Mouse (Mus musculus) intestine, postnatal 0 days (tissue): ENCODE data around the gene Fgfr2. TPM values are rescaled to one million over a fixed set of nuclear protein-coding genes. Genes with fewer than 3 reads are reported as not detected.

Experiments
- ATAC-seq: fragments of 200-750 bp; cut with Nextera tagmentation; 2 replicates; pipeline ENCODE4 v1.8.0; 2017; ENCODE audit warnings: mild to moderate bottlenecking, moderate TSS enrichment, moderate library complexity
- H3K27ac ChIP-seq: fragments of 300-500 bp; sonication (generic); 2 replicates; pipeline ENCODE4 v1.5.1; 2014; ENCODE audit warnings: mild to moderate bottlenecking, low read depth, low read length, moderate library complexity
- H3K27me3 ChIP-seq: fragments of 300-500 bp; sonication (generic); replicated peaks from 2 replicates; pipeline ENCODE4 v1.6.1; 2014; ENCODE audit warnings: low read length, mixed read lengths; ENCODE audit not compliant: control insufficient read depth, insufficient read depth
- H3K36me3 ChIP-seq: fragments of 300-500 bp; sonication (generic); 2 replicates; pipeline ENCODE4 v1.6.1; 2014; ENCODE audit warnings: mild to moderate bottlenecking, moderate library complexity; ENCODE audit not compliant: control insufficient read depth, insufficient read depth
- H3K4me1 ChIP-seq: fragments of 300-500 bp; sonication (generic); replicated peaks from 2 replicates; pipeline ENCODE4 v1.6.1; 2014; ENCODE audit warnings: antibody characterized with exemption, low read length, mixed read lengths; ENCODE audit not compliant: control insufficient read depth, insufficient read depth
- H3K4me2 ChIP-seq: fragments of 300-500 bp; sonication (generic); replicated peaks from 2 replicates; pipeline ENCODE4 v1.6.1; 2014; ENCODE audit warnings: low read depth, mild to moderate bottlenecking, moderate library complexity
- H3K4me3 ChIP-seq: fragments of 300-500 bp; sonication (generic); 2 replicates; pipeline ENCODE4 v1.5.1; 2014; ENCODE audit warnings: low read depth, low read length
- H3K9ac ChIP-seq: fragments of 300-500 bp; sonication (generic); 2 replicates; pipeline ENCODE4 v1.6.1; 2014; ENCODE audit warnings: mild to moderate bottlenecking, low read depth, low read length
- H3K9me3 ChIP-seq: fragments of 300-500 bp; sonication (generic); 2 replicates; pipeline ENCODE4 v1.6.1; 2016; ENCODE audit warnings: mixed run types; ENCODE audit not compliant: control insufficient read depth
- CTCF ChIP-seq: sonication (generic); IDR thresholded peaks from 2 replicates; pipeline ENCODE4 v1.5.1; 2016; ENCODE audit warnings: low read depth, mild to moderate bottlenecking, control low read depth, antibody characterized with exemption, moderate library complexity
- WGBS: fragments of 180-500 bp; shearing (Covaris S2); extraction: QIAGEN DNeasy Blood & Tissue Kit; methylation state at CpG from one replicate; pipeline ENCODE4 v1.1.7; 2014; 5-methylcytosine and 5-hydroxymethylcytosine counted together
- polyA plus RNA-seq: library from polyadenylated mRNA; unstranded; fragments of >200 nt; fragmentation: Nextera tagmentation; extraction: Ambion mirVana; gene quantifications from 2 replicates; pipeline ENCODE4 v1.2.1, GENCODE M21; 2015

Gene Fgfr2
- polyA plus RNA-seq, 1 experiment from 2014 or later = 29.5 TPM

DNA sequence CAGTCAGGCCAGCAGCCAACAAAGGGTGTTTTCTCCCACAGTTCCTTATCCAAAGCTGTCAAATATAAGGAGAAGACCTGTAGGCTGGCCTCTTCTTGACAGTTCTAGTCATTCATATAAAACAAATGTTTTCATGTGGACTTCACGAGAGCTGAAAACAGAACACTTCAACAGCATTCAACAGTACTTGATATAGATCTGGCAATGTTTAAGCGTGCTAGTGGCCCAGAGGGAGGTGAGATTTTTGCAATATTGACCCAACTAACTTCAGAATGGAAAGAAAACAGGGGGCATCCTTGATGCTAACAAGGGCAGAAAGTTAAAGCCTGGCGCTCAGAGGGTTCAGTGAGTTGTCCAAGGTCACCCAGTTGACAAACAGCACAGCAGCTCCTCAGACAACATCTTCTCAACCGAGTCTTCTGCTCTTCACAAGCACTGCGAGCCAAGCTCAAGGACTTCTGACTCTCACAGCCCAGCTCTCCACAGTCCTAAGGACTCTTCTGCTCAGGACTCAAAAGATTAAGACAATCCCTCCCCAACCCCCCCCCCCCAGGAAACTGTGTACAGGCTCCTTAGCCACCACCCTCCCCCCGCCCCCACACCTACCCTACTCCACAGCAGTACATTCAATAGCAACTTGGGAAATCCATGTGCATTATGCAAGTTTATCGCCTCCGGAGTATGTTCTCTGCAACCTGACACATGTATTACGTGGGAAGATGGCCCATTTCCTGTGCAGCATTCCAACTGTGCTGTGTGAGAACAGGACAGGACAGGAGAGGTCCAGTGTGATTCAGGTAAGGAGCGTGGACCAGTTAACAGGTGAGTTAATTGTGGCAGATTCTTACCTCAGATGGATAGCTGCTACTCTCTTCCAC is 703.5 kb downstream of the Fgfr2 start:
- no peak overlapping the region for H3K4me2 ChIP-seq
- H3K27me3 ChIP-seq = no peaks in the 10 kb centered on the region
- no peak overlapping the region for H3K4me3 ChIP-seq
- H3K4me1 ChIP-seq = no peaks in the 10 kb centered on the region
- no peak overlapping the region for H3K27ac ChIP-seq
- TF ChIP-seq CTCF = no peak
- 84% methylated on average over 10 of the region's 10 CpGs for WGBS
- H3K36me3 ChIP-seq = no peaks in the 10 kb centered on the region
- no peak for ATAC-seq
- no peak overlapping the region for H3K9ac ChIP-seq
- no peaks in the 10 kb centered on the region for H3K9me3 ChIP-seq

DNA sequence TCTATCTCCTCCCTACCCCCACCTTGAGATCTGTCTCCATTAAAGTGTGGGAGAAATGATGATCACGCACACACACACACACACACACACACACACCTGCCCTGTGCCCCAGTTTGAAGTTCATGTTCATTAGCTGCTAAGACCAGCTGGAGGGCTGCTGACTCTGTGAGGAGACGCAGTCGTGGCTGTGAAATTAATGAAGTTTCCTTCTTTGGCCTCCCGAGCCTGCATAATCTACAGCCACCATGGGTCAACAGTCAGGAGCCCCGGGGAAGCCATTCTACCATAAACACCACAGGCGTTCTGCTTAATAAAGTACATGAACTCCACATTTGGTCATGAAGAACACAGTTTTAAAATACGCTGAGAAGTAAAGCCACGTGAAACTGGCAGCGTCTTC is 706.3 kb downstream of the Fgfr2 start:
- no peak for TF ChIP-seq CTCF
- H3K9me3 ChIP-seq = no peaks in the 10 kb centered on the region
- no peak overlapping the region for H3K4me2 ChIP-seq
- no peaks in the 10 kb centered on the region for H3K27me3 ChIP-seq
- no peaks in the 10 kb centered on the region for H3K36me3 ChIP-seq
- no peaks in the 10 kb centered on the region for H3K4me1 ChIP-seq
- no peak for ATAC-seq
- no peak overlapping the region for H3K9ac ChIP-seq
- H3K27ac ChIP-seq = no peak overlapping the region
- WGBS = 62% methylated on average over 9 of the region's 9 CpGs
- H3K4me3 ChIP-seq = no peak overlapping the region

DNA sequence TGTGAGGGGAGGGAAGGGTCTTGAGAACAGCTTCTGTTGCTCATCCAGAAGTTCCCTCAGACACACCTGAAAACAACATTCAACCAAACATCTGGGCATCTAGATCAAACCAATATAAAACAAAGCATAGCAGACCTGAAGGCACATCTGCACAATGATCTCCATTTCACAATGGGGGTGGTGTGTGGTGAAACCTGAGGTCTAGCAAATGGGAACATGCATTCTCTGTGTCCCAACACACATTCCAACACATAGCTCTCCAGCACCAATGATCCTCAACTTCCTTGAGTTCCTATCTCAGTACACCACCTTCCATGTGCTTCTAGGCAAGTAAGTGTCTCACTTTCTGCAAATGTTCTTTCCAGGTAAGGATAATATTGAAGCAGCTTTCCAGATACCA is 707.3 kb downstream of the Fgfr2 start:
- TF ChIP-seq CTCF = no peak
- no peaks in the 10 kb centered on the region for H3K9me3 ChIP-seq
- H3K27me3 ChIP-seq = no peaks in the 10 kb centered on the region
- H3K27ac ChIP-seq = no peak overlapping the region
- no peak for ATAC-seq
- H3K4me1 ChIP-seq = no peaks in the 10 kb centered on the region
- H3K4me2 ChIP-seq = no peak overlapping the region
- no peaks in the 10 kb centered on the region for H3K36me3 ChIP-seq
- H3K9ac ChIP-seq = no peak overlapping the region
- H3K4me3 ChIP-seq = no peak overlapping the region

DNA sequence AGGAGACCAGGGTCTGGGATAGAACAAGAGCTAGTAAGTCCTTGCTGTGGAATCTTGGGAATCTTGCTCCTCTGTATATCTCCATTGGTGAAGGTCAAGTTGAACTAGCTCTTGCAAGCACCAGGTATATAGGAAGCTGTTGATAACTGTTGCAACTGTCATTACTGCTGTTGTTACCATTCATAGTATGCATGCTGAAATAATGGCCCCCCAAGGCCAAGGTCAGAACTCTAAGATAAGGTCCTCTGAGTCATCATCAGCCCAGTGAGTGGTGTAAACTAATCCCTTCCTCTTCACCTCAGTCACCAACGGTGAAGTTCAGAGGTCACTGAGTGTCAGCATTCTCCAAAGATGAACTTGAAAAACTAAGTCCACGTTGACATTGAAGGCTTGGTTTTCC is 710.6 kb downstream of the Fgfr2 start:
- TF ChIP-seq CTCF = no peak
- Histone ChIP-seq H3K27me3 (no peaks in the 10 kb centered on the region), H3K4me3 (no peak overlapping the region), H3K4me1 (no peaks in the 10 kb centered on the region), H3K36me3 (no peaks in the 10 kb centered on the region), H3K9ac (no peak overlapping the region), H3K27ac (no peak overlapping the region), H3K9me3 (no peaks in the 10 kb centered on the region), H3K4me2 (no peak overlapping the region)
- WGBS = 24% methylated on average over 2 of the region's 2 CpGs
- peak; percentile 49; the same call in 1 of the 2 replicates for ATAC-seq

DNA sequence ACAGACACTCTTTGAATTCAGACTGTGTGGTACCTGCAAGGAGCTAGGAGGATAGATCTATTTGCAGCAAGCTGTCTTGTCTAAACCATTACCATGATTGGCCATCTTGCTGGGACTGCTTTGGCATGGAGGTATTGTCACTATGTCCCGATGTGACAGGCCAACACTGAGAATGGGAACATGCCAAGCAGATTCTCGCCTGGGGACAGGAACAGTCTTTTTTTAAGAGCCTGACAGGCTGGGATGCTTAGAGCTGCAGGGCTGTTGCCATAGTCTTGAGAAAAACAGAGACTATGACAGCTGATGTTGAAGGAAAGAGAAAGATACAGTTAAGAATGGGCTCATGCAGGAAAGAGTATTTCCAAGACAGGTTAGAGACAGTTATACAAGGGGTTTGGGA is 711.4 kb downstream of the Fgfr2 start:
- H3K4me3 ChIP-seq = no peak overlapping the region
- WGBS = 93% methylated on average over 2 of the region's 2 CpGs
- H3K9me3 ChIP-seq = no peaks in the 10 kb centered on the region
- H3K36me3 ChIP-seq = no peaks in the 10 kb centered on the region
- ATAC-seq = no peak
- no peak overlapping the region for H3K4me2 ChIP-seq
- H3K27me3 ChIP-seq = no peaks in the 10 kb centered on the region
- H3K4me1 ChIP-seq = no peaks in the 10 kb centered on the region
- H3K27ac ChIP-seq = no peak overlapping the region
- no peak overlapping the region for H3K9ac ChIP-seq
- no peak for TF ChIP-seq CTCF

DNA sequence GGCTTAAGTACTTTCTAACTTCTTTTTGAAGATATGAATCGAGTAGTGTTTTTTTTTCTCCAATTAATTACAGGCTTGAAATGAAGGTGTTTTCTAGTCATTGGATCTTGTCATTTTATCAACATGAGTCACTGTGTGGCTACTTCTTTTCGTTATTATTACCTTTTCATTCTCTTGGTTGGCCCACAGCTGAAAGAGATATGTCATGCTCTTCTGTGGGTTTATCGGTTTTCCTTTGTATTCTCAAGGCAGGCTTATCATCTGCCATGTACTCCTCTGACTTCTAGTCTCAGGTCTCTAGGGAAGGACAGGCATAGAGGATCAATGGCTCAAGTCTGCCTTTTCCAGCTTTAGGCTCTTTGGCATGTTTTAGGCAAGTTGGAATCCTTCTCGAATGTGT is 712.2 kb downstream of the Fgfr2 start:
- H3K9ac ChIP-seq = no peak overlapping the region
- H3K36me3 ChIP-seq = no peaks in the 10 kb centered on the region
- no peaks in the 10 kb centered on the region for H3K4me1 ChIP-seq
- no peak overlapping the region for H3K27ac ChIP-seq
- H3K9me3 ChIP-seq = no peaks in the 10 kb centered on the region
- no peak overlapping the region for H3K4me3 ChIP-seq
- no peaks in the 10 kb centered on the region for H3K27me3 ChIP-seq
- ATAC-seq = no peak
- no peak for TF ChIP-seq CTCF
- no peak overlapping the region for H3K4me2 ChIP-seq
- 86% methylated on average over 4 of the region's 4 CpGs for WGBS

DNA sequence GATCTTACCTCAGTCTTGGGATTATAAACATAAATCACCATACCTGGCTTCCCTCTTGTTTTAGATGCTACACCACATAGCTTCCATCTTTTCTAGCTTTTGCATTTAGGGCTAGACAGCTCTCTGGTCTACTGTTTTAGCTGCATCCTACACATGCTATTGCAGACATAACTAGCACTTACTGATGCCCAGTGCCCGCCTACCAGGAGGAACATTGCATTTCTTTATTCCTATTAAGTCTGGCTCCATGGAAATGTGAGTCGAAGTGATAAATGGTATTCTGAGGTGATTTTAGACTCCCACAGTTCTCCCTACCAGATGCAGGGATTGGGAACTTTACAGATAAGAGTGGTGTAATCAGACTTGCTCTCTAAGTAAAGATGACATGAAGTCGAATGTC is 713.3 kb downstream of the Fgfr2 start:
- Histone ChIP-seq H3K9me3 (no peaks in the 10 kb centered on the region), H3K4me3 (no peak overlapping the region), H3K27ac (no peak overlapping the region), H3K27me3 (no peaks in the 10 kb centered on the region), H3K4me2 (no peak overlapping the region), H3K4me1 (no peaks in the 10 kb centered on the region), H3K9ac (no peak overlapping the region), H3K36me3 (no peaks in the 10 kb centered on the region)
- no peak for ATAC-seq
- WGBS = 85% methylated on average over 3 of the region's 3 CpGs
- no peak for TF ChIP-seq CTCF
